Mouse (Mus musculus) liver, embryonic 16.5 days (tissue): ENCODE data around the gene Zfp628. TPM values are rescaled to one million over a fixed set of nuclear protein-coding genes. Genes with fewer than 3 reads are reported as not detected.

Experiments used
- ATAC-seq: fragments of 200-750 bp; cut with Nextera tagmentation; 2 replicates; pipeline ENCODE4 v1.8.0; 2017; ENCODE audit warnings: low read depth, mild to moderate bottlenecking, moderate number of reproducible peaks, moderate library complexity
- H3K27ac ChIP-seq: fragments of 300-500 bp; sonication (generic); 2 replicates; pipeline ENCODE4 v1.5.1; 2014; ENCODE audit warnings: mild to moderate bottlenecking, low read length
- H3K27me3 ChIP-seq: fragments of 300-500 bp; sonication (generic); 2 replicates; pipeline ENCODE4 v1.6.1; 2014; ENCODE audit warnings: low read depth, low read length, mixed read lengths; ENCODE audit not compliant: control insufficient read depth, insufficient read depth
- H3K36me3 ChIP-seq: fragments of 300-500 bp; sonication (generic); 2 replicates; pipeline ENCODE4 v1.6.1; 2014; ENCODE audit warnings: mild to moderate bottlenecking; ENCODE audit not compliant: control insufficient read depth, insufficient read depth
- H3K4me1 ChIP-seq: fragments of 300-500 bp; sonication (generic); 2 replicates; pipeline ENCODE4 v1.6.1; 2014; ENCODE audit warnings: low read depth, low read length, mixed read lengths; ENCODE audit not compliant: control insufficient read depth
- H3K4me2 ChIP-seq: fragments of 300-500 bp; sonication (generic); 2 replicates; pipeline ENCODE4 v1.6.1; 2014; ENCODE audit warnings: low read depth, low read length, mixed read lengths
- H3K4me3 ChIP-seq: fragments of 300-500 bp; sonication (generic); 2 replicates; pipeline ENCODE4 v1.5.1; 2014; ENCODE audit warnings: low read depth, mild to moderate bottlenecking, low read length
- H3K9ac ChIP-seq: fragments of 300-500 bp; sonication (generic); 2 replicates; pipeline ENCODE4 v1.6.1; 2014; ENCODE audit warnings: low read depth, low read length
- H3K9me3 ChIP-seq: fragments of 300-500 bp; sonication (generic); replicated peaks from 2 replicates; pipeline ENCODE4 v1.6.1; 2016; ENCODE audit warnings: low read length; ENCODE audit not compliant: control insufficient read depth
- WGBS: fragments of 180-500 bp; shearing (Covaris S2); extraction: QIAGEN DNeasy Blood & Tissue Kit; methylation state at CpG from one replicate; pipeline ENCODE4 v1.1.7; 2014; ENCODE audit not compliant: insufficient replicate concordance; 5-methylcytosine and 5-hydroxymethylcytosine counted together
- polyA plus RNA-seq: library from polyadenylated mRNA; unstranded; fragments of >200 nt; fragmentation: Nextera tagmentation; extraction: Ambion mirVana; gene quantifications from 2 replicates; pipeline ENCODE4 v1.2.1, GENCODE M21; 2015

Gene Zfp628
- polyA plus RNA-seq, 1 experiment from 2014 or later, result 1.9 TPM

DNA sequence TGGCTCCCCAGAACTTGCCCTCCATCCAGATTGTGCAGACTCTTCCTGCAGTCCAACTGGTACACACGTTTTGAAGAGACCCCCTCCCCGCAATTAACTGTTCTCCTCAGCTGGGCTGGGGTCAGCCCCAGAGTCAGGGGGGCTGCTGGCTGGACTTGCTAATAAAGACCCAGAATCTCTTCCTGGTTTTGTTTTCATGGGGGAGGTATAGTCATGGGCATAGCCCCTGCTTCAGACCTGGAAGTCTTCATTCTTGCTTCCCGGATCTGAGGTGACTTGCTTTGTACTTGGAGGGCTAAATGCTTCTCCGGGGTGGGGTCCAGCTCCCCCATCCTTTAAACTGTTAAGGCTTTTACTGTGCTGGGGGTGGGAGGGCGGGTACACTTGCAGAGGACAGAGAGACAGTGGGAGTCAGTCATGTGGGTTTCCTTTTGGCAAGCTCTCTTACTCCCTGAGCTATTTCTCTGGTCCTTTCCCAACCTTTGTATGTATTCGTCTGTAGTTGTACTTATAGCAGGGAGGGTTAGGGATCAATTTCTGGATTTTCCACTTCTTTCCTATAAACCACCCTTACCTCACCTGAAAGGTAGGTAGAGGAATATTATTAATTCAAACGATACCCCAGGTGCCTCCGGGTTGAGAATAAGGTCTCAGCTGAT lies 6.9 kb downstream of the Zfp628 start, which contains the start of gene Nat14:
TSS of gene Nat14 (plus strand) at position 205 of the 659 bp plus-strand sequence.
- Histone ChIP-seq H3K4me2 (peak within 1 kb of the TSS; percentile 31), H3K9me3 (no peaks in the 10 kb centered on the region), H3K27me3 (peaks cover 29% of the 10 kb centered on the region), H3K27ac (no peak within 1 kb of the TSS), H3K4me3 (no peak within 1 kb of the TSS), H3K4me1 (peaks cover 10% of the 10 kb centered on the region), H3K36me3 (peaks cover 30% of the 10 kb centered on the region), H3K9ac (no peak within 1 kb of the TSS)
- ATAC-seq, result no peak
- 26% methylated on average over 8 of the region's 8 CpGs for WGBS

- no peak overlapping the region for H3K9ac ChIP-seq
- H3K4me2 ChIP-seq, result peak overlapping the region; percentile 31
- H3K4me1 ChIP-seq, result peaks cover 8% of the 10 kb centered on the region
- ATAC-seq, result no peak
- H3K9me3 ChIP-seq, result no peaks in the 10 kb centered on the region
- no peak overlapping the region for H3K4me3 ChIP-seq
- H3K27me3 ChIP-seq, result peaks cover 29% of the 10 kb centered on the region
- no peak overlapping the region for H3K27ac ChIP-seq
- 3% methylated on average over 14 of the region's 14 CpGs for WGBS
- H3K36me3 ChIP-seq, result peaks cover 29% of the 10 kb centered on the region
Measured at GRCm38 (mm10) chr7:4922508-4922907, 7.5 kb downstream of the Zfp628 start.

- peaks cover 8% of the 10 kb centered on the region for H3K4me1 ChIP-seq
- peaks cover 29% of the 10 kb centered on the region for H3K27me3 ChIP-seq
- peak overlapping the region; percentile 31 for H3K4me2 ChIP-seq
- H3K9me3 ChIP-seq, result no peaks in the 10 kb centered on the region
- H3K9ac ChIP-seq, result no peak overlapping the region
- peaks cover 24% of the 10 kb centered on the region for H3K36me3 ChIP-seq
- H3K4me3 ChIP-seq, result no peak overlapping the region
- WGBS, result 3% methylated on average over 14 of the region's 14 CpGs
- ATAC-seq, result no peak
- H3K27ac ChIP-seq, result no peak overlapping the region
Measured at GRCm38 (mm10) chr7:4922931-4923565, 8.0 kb downstream of the Zfp628 start.

DNA sequence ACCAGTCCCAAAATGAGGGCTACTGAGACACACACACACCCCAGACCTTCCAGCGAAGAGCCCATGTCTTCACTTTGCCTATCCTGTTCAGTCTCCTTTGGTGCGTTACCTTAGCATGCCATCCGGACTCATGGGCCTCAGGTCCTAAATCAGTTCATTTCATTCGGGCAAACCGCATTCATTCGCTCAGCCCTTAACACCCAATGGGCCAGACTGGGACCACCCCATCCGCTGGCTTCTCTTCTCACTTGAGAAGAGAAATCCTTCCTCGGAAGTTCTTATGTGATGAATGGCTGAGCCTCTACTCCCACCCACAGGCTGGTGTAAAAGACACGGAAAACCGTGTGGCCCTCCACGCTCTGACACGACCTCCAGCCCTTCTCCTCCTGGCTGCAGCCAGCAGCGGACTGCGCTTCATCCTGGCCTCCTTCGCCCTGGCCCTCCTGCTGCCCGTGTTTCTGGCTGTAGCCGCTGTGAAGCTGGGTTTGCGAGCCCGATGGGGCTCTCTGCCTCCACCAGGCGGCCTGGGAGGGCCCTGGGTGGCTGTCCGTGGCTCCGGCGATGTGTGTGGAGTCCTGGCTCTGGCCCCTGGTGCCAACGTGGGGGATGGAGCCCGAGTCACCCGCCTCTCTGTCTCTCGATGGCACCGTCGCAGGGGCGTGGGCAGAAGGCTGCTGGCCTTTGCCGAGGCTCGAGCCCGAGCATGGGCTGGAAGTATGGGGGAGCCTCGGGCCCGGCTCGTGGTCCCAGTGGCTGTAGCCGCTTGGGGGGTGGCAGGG lies 8.8 kb downstream of the Zfp628 start:
- H3K27ac ChIP-seq, result no peak overlapping the region
- no peak overlapping the region for H3K4me2 ChIP-seq
- peaks cover 8% of the 10 kb centered on the region for H3K4me1 ChIP-seq
- H3K9ac ChIP-seq, result no peak overlapping the region
- H3K9me3 ChIP-seq, result no peaks in the 10 kb centered on the region
- H3K36me3 ChIP-seq, result peaks cover 21% of the 10 kb centered on the region
- no peak for ATAC-seq
- 6% methylated on average over 37 of the region's 37 CpGs for WGBS
- H3K27me3 ChIP-seq, result peaks cover 29% of the 10 kb centered on the region
- no peak overlapping the region for H3K4me3 ChIP-seq

- H3K4me1 ChIP-seq, result peaks cover 8% of the 10 kb centered on the region
- no peak for ATAC-seq
- H3K9me3 ChIP-seq, result no peaks in the 10 kb centered on the region
- H3K27me3 ChIP-seq, result peaks cover 29% of the 10 kb centered on the region
- H3K4me2 ChIP-seq, result no peak overlapping the region
- 3% methylated on average over 4 of the region's 4 CpGs for WGBS
- H3K9ac ChIP-seq, result no peak overlapping the region
- peaks cover 14% of the 10 kb centered on the region for H3K36me3 ChIP-seq
- no peak overlapping the region for H3K4me3 ChIP-seq
- H3K27ac ChIP-seq, result no peak overlapping the region
Measured at GRCm38 (mm10) chr7:4924483-4924882, 9.5 kb downstream of the Zfp628 start.

GRCm38 (mm10) chr7:4924891-4925301 lies 9.9 kb downstream of the Zfp628 start:
- Histone ChIP-seq H3K9me3 (no peaks in the 10 kb centered on the region), H3K4me1 (peaks cover 8% of the 10 kb centered on the region), H3K27ac (no peak overlapping the region), H3K36me3 (peaks cover 10% of the 10 kb centered on the region), H3K4me2 (no peak overlapping the region), H3K27me3 (peaks cover 29% of the 10 kb centered on the region), H3K9ac (no peak overlapping the region), H3K4me3 (no peak overlapping the region)
- 14% methylated on average over 3 of the region's 4 CpGs for WGBS
- no peak for ATAC-seq

GRCm38 (mm10) chr7:4925441-4926381 lies 10.7 kb downstream of the Zfp628 start, which contains the start of gene Ssc5d:
Gene Ssc5d, plus strand, starts transcription at chr7:4925785.
- Histone ChIP-seq H3K27ac (no peak within 1 kb of the TSS), H3K27me3 (peaks cover 29% of the 10 kb centered on the region)

DNA sequence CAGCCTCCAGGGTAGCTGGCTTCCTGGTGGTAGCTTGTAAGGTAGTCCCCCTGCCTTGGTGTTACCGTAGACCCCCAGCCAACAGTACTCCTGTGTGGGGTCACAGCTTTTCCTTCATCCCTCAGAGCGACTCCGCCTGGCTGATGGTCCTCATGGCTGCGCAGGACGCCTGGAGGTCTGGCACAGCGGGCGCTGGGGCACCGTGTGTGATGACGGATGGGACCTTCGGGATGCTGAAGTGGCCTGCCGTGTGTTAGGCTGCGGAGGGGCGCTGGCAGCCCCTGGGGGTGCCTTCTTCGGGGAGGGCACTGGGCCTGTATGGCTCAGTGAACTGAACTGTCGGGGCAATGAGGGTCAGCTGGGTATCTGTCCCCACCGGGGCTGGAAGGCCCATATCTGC lies 11.8 kb downstream of the Zfp628 start:
- H3K4me3 ChIP-seq, result no peak overlapping the region
- 70% methylated on average over 16 of the region's 16 CpGs for WGBS
- H3K9ac ChIP-seq, result no peak overlapping the region
- H3K27me3 ChIP-seq, result peaks cover 29% of the 10 kb centered on the region
- peaks cover 4% of the 10 kb centered on the region for H3K4me1 ChIP-seq
- H3K27ac ChIP-seq, result no peak overlapping the region
- no peak for ATAC-seq
- no peak overlapping the region for H3K4me2 ChIP-seq
- H3K36me3 ChIP-seq, result no peaks in the 10 kb centered on the region
- no peaks in the 10 kb centered on the region for H3K9me3 ChIP-seq

More at GRCm38 (mm10) chr7:4925441-4926381, 10.7 kb downstream of the Zfp628 start, which contains the start of gene Ssc5d:
- ATAC-seq, result no peak
- no peaks in the 10 kb centered on the region for H3K9me3 ChIP-seq
- peaks cover 8% of the 10 kb centered on the region for H3K4me1 ChIP-seq
- 17% methylated on average over 6 of the region's 6 CpGs for WGBS
- H3K4me2 ChIP-seq, result no peak within 1 kb of the TSS
- peaks cover 2% of the 10 kb centered on the region; the same call in 1 of the 2 replicates for H3K36me3 ChIP-seq
- no peak within 1 kb of the TSS for H3K9ac ChIP-seq
- no peak within 1 kb of the TSS for H3K4me3 ChIP-seq
